Mouse (Mus musculus) lung, postnatal 0 days (tissue): Measurements from ENCODE around the gene Pkdrej. TPM values are rescaled to one million over a fixed set of nuclear protein-coding genes. Genes with fewer than 3 reads are reported as not detected.

Experiments used
- ATAC-seq: fragments of 200-750 bp; cut with Nextera tagmentation; 2 replicates; pipeline ENCODE4 v1.8.0; 2017; ENCODE audit warnings: moderate library complexity
- DNase-seq: peaks from one replicate; pipeline ENCODE4 v3.0.0-alpha.2; 2016; ENCODE audit warnings: low spot score
- H3K27ac ChIP-seq: fragments of 300-500 bp; sonication (generic); 2 replicates; pipeline ENCODE4 v1.5.1; 2014; ENCODE audit warnings: antibody characterized with exemption, mild to moderate bottlenecking, low read length, mixed read lengths
- H3K27me3 ChIP-seq: fragments of 300-500 bp; sonication (generic); replicated peaks from 2 replicates; pipeline ENCODE4 v1.6.1; 2014; ENCODE audit warnings: low read length, mixed read lengths; ENCODE audit not compliant: insufficient read depth
- H3K36me3 ChIP-seq: fragments of 300-500 bp; sonication (generic); 2 replicates; pipeline ENCODE4 v1.6.1; 2014; ENCODE audit warnings: low read length, mixed read lengths; ENCODE audit not compliant: insufficient read depth
- H3K4me1 ChIP-seq: fragments of 300-500 bp; sonication (generic); 2 replicates; pipeline ENCODE4 v1.6.1; 2014; ENCODE audit warnings: antibody characterized with exemption, low read depth, low read length, mixed read lengths; ENCODE audit not compliant: insufficient read depth
- H3K4me2 ChIP-seq: fragments of 300-500 bp; sonication (generic); replicated peaks from 2 replicates; pipeline ENCODE4 v1.6.1; 2014; ENCODE audit warnings: low read depth, mild to moderate bottlenecking, low read length, moderate library complexity, mixed read lengths
- H3K4me3 ChIP-seq: fragments of 300-500 bp; sonication (generic); 2 replicates; pipeline ENCODE4 v1.5.1; 2014; ENCODE audit warnings: low read depth, low read length
- H3K9ac ChIP-seq: fragments of 300-500 bp; sonication (generic); replicated peaks from 2 replicates; pipeline ENCODE4 v1.6.1; 2014; ENCODE audit warnings: low read depth, mild to moderate bottlenecking
- H3K9me3 ChIP-seq: fragments of 300-500 bp; sonication (generic); 2 replicates; pipeline ENCODE4 v1.6.1; 2016; ENCODE audit warnings: low read length, mixed read lengths
- CTCF ChIP-seq: IDR thresholded peaks from 2 replicates; pipeline ENCODE4 v1.5.1; 2016; ENCODE audit warnings: antibody characterized with exemption, mild to moderate bottlenecking
- EP300 ChIP-seq: IDR thresholded peaks from 2 replicates; pipeline ENCODE4 v1.6.1; 2016; ENCODE audit warnings: antibody characterized with exemption, mild to moderate bottlenecking, control low read depth
- WGBS: fragments of 180-500 bp; shearing (Covaris S2); extraction: QIAGEN DNeasy Blood & Tissue Kit; methylation state at CpG from one replicate; pipeline ENCODE4 v1.1.7; 2014; 5-methylcytosine and 5-hydroxymethylcytosine counted together
- polyA plus RNA-seq: library from polyadenylated mRNA; unstranded; fragments of >200 nt; fragmentation: Nextera tagmentation; extraction: Ambion mirVana; gene quantifications from 2 replicates; pipeline ENCODE4 v1.2.1, GENCODE M21; 2015

Gene Pkdrej
- polyA plus RNA-seq, 1 experiment from 2014 or later = 0.08 TPM

DNA sequence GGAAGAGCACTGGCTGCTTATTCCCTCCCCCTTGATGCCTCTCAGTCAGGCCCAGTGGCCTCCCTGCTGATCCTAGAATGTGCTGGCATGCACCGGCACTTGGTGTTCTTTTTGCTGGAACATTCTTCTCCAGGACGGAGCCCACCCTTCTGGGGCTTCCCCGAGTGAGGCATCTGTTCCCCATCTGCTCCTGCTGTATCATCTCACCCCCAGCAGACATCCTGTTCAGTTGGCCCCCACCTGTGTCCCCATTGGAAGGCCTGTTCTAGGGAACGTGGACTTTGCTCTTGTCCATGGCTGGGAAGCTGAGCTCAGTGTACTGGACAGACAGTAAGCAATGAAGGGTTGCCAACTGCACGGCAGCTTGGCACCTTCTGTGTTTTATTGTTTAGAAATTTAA lies 44.8 kb downstream of the Pkdrej start:
- Histone ChIP-seq H3K4me1 (no peaks in the 10 kb centered on the region), H3K9me3 (no peaks in the 10 kb centered on the region), H3K27ac (no peak overlapping the region), H3K27me3 (no peaks in the 10 kb centered on the region), H3K36me3 (no peaks in the 10 kb centered on the region), H3K4me2 (no peak overlapping the region), H3K9ac (no peak overlapping the region), H3K4me3 (no peak overlapping the region)
- WGBS = 69% methylated on average over 5 of the region's 5 CpGs
- no peak for DNase-seq
- TF ChIP-seq EP300 (no peak), CTCF (no peak)
- no peak for ATAC-seq

GRCm38 (mm10) chr15:85776241-85776640 lies 45.3 kb downstream of the Pkdrej start:
- H3K9me3 ChIP-seq = no peaks in the 10 kb centered on the region
- ATAC-seq (no peak), DNase-seq (no peak)
- H3K27ac ChIP-seq = no peak overlapping the region
- no peaks in the 10 kb centered on the region for H3K27me3 ChIP-seq
- no peaks in the 10 kb centered on the region for H3K36me3 ChIP-seq
- 80% methylated on average over 1 of the region's 2 CpGs for WGBS
- H3K4me2 ChIP-seq = no peak overlapping the region
- H3K4me1 ChIP-seq = no peaks in the 10 kb centered on the region
- H3K9ac ChIP-seq = no peak overlapping the region
- no peak overlapping the region for H3K4me3 ChIP-seq
- no peak for TF ChIP-seq CTCF
- no peak for TF ChIP-seq EP300

- H3K4me1 ChIP-seq = no peaks in the 10 kb centered on the region
- no peak for ATAC-seq
- H3K9me3 ChIP-seq = no peaks in the 10 kb centered on the region
- no peak overlapping the region for H3K27ac ChIP-seq
- no peaks in the 10 kb centered on the region for H3K36me3 ChIP-seq
- 77% methylated on average over 7 of the region's 7 CpGs for WGBS
- no peak overlapping the region for H3K4me2 ChIP-seq
- H3K4me3 ChIP-seq = no peak overlapping the region
- no peaks in the 10 kb centered on the region for H3K27me3 ChIP-seq
- H3K9ac ChIP-seq = no peak overlapping the region
- no peak for TF ChIP-seq EP300
- no peak for TF ChIP-seq CTCF
- DNase-seq = no peak
Measured at GRCm38 (mm10) chr15:85775001-85775400, 46.5 kb downstream of the Pkdrej start.

- 82% methylated on average over 9 of the region's 9 CpGs for WGBS
- DNase-seq (no peak), ATAC-seq (no peak)
- no peaks in the 10 kb centered on the region for H3K9me3 ChIP-seq
- no peak overlapping the region for H3K27ac ChIP-seq
- no peaks in the 10 kb centered on the region for H3K36me3 ChIP-seq
- H3K4me1 ChIP-seq = no peaks in the 10 kb centered on the region
- no peak overlapping the region for H3K9ac ChIP-seq
- no peak overlapping the region for H3K4me3 ChIP-seq
- H3K4me2 ChIP-seq = no peak overlapping the region
- H3K27me3 ChIP-seq = no peaks in the 10 kb centered on the region
- no peak for TF ChIP-seq EP300
Measured at GRCm38 (mm10) chr15:85774419-85774818, 47.1 kb downstream of the Pkdrej start.

DNA sequence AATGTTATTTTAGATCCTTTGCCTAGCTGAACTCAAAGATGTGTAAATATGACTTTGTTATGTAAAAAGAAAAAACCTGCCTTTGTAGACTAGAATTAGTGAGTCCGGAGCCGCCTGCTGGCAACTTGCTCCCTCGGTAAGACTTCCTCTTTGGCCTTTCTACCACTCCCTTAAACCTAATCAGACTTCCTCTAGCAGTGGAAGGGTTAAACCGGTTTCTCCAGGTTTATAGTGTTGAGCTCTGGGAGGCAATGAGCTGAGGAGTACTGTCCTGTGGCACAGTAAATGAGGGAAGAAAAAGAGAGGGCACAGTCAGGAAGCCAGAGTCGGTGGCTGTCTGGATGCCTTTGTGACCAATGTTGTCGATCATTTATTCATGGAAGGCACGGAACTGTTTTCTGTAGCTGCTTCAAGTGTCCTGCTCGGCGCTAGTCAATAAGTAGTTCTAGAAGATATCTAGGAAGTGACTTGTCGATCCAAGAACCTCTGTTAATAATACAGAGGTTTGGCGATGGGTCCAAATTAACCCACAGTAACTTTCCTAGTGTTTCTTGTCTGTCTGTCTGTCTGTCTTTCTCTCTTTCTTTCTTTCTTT lies 49.3 kb downstream of the Pkdrej start:
- Histone ChIP-seq H3K4me3 (no peak overlapping the region), H3K27ac (no peak overlapping the region)
- no peak for ATAC-seq

GRCm38 (mm10) chr15:85771306-85772121 lies 50.0 kb downstream of the Pkdrej start:
- DNase-seq (no peak), ATAC-seq (no peak)
- TF ChIP-seq CTCF (no peak), EP300 (no peak)
- Histone ChIP-seq H3K36me3 (no peaks in the 10 kb centered on the region), H3K4me1 (no peaks in the 10 kb centered on the region), H3K27me3 (no peaks in the 10 kb centered on the region), H3K9ac (no peak overlapping the region), H3K4me2 (no peak overlapping the region), H3K4me3 (no peak overlapping the region), H3K9me3 (no peaks in the 10 kb centered on the region), H3K27ac (no peak overlapping the region)
- WGBS = 77% methylated on average over 17 of the region's 17 CpGs

More for the DNA sequence above, 49.3 kb downstream of the Pkdrej start:
- Histone ChIP-seq H3K4me1 (no peaks in the 10 kb centered on the region), H3K9me3 (no peaks in the 10 kb centered on the region), H3K36me3 (no peaks in the 10 kb centered on the region), H3K4me2 (no peak overlapping the region), H3K9ac (no peak overlapping the region), H3K27me3 (no peaks in the 10 kb centered on the region)
- TF ChIP-seq EP300 (no peak), CTCF (no peak)
- 72% methylated on average over 11 of the region's 11 CpGs for WGBS
- DNase-seq = no peak
